9 mouse cellular contexts compared by ENCODE assay signal in genomic region chr16:20803278-20803930, GRCm38 (mm10).
A peak's percentile ranks its signal among the peaks of the same experiment; 100 is the strongest.
DNase-seq lines count a peak whose midpoint lies in the region; ATAC-seq lines count a peak whose summit lies in the region.
"Had no signal": no experiment of that assay in that cellular context is flagged by ENCODE, and none has a peak within 500 bp of the region (broad histone marks: within the 10 kb centered on the region; RNA-seq: fewer than 3 reads in every experiment).

No protein-coding gene starts in this region.

- peak; percentile 28 for DNase-seq in ovary, adult 18-20 months (ENCODE audit: low spot score)
- DNase-seq in ovary, postnatal 14 days (ENCODE audit: low spot score) = no peak
- no peak for DNase-seq in left cerebral cortex, adult 18-20 months (ENCODE audit: low spot score in 2 of 2)
- DNase-seq in cerebellum, adult 18-20 months = no peak
- DNase-seq: liver, postnatal 0 days; right cerebral cortex, postnatal 4 days had no signal

- 50% methylated on average over 7 of the region's 7 CpGs for WGBS in embryonic facial prominence, embryonic 15.5 days
- 49% methylated on average over 7 of the region's 7 CpGs for whole genome bisulfite sequencing in limb, embryonic 13.5 days
- 59% methylated on average over 7 of the region's 7 CpGs for whole genome bisulfite sequencing in stomach, embryonic 16.5 days

- no peak overlapping the region for H3K4me2 ChIP-seq in embryonic facial prominence, embryonic 15.5 days (replicated peaks)
- H3K4me2 ChIP-seq in limb, embryonic 13.5 days (replicated peaks) = no peak overlapping the region
- H3K4me2 ChIP-seq in stomach, embryonic 16.5 days (ENCODE audit: low read depth, low read length) = no peak overlapping the region

- peak overlapping the region; percentile 39; the same call in 1 of the 2 replicates for H3K27ac ChIP-seq in embryonic facial prominence, embryonic 15.5 days (replicated peaks)
- no peak overlapping the region; the same call in 1 of the 2 replicates for H3K27ac ChIP-seq in limb, embryonic 13.5 days
- peak overlapping the region; percentile 11 for H3K27ac ChIP-seq in stomach, embryonic 16.5 days (ENCODE audit: low read length)

- H3K9ac ChIP-seq in embryonic facial prominence, embryonic 15.5 days = 0 out of 2 replicates have a peak overlapping the region, but pooled peaks have one; percentile 9
- H3K9ac ChIP-seq in limb, embryonic 13.5 days = no peak overlapping the region
- H3K9ac ChIP-seq in stomach, embryonic 16.5 days (ENCODE audit: low read length) = no peak overlapping the region
- H3K9ac ChIP-seq: liver, postnatal 0 days had no signal

- no peak overlapping the region for H3K4me3 ChIP-seq in embryonic facial prominence, embryonic 15.5 days (replicated peaks)
- no peak overlapping the region for H3K4me3 ChIP-seq in limb, embryonic 13.5 days
- H3K4me3 ChIP-seq in stomach, embryonic 16.5 days (replicated peaks; ENCODE audit: low read length) = no peak overlapping the region

- ATAC-seq in embryonic facial prominence, embryonic 15.5 days (ENCODE audit: insufficient number of reproducible peaks, low FRiP score, low TSS enrichment, low read depth) = peak; percentile 44
- ATAC-seq in limb, embryonic 13.5 days (ENCODE audit: low FRiP score, low read depth) = peak; percentile 14; the same call in 1 of the 2 replicates
- peak; percentile 22; the same call in 1 of the 2 replicates for ATAC-seq in stomach, embryonic 16.5 days (ENCODE audit: insufficient read depth, low FRiP score)
- ATAC-seq: liver, postnatal 0 days had no signal

- peaks cover 21% of the 10 kb centered on the region for H3K4me1 ChIP-seq in embryonic facial prominence, embryonic 15.5 days
- H3K4me1 ChIP-seq in limb, embryonic 13.5 days = peaks cover 31% of the 10 kb centered on the region
- H3K4me1 ChIP-seq in stomach, embryonic 16.5 days (ENCODE audit: control insufficient read depth, insufficient read depth, low read length) = no peaks in the 10 kb centered on the region

- no peaks in the 10 kb centered on the region for H3K36me3 ChIP-seq in embryonic facial prominence, embryonic 15.5 days
- no peaks in the 10 kb centered on the region for H3K36me3 ChIP-seq in limb, embryonic 13.5 days
- no peaks in the 10 kb centered on the region for H3K36me3 ChIP-seq in stomach, embryonic 16.5 days (ENCODE audit: control insufficient read depth, insufficient read depth, low read length)

- H3K9me3 ChIP-seq in embryonic facial prominence, embryonic 15.5 days (replicated peaks) = no peaks in the 10 kb centered on the region
- no peaks in the 10 kb centered on the region for H3K9me3 ChIP-seq in limb, embryonic 13.5 days
- no peaks in the 10 kb centered on the region for H3K9me3 ChIP-seq in stomach, embryonic 16.5 days (replicated peaks; ENCODE audit: control insufficient read depth, low read length)

- no peaks in the 10 kb centered on the region for H3K27me3 ChIP-seq in embryonic facial prominence, embryonic 15.5 days
- no peaks in the 10 kb centered on the region for H3K27me3 ChIP-seq in limb, embryonic 13.5 days
- no peaks in the 10 kb centered on the region for H3K27me3 ChIP-seq in stomach, embryonic 16.5 days (ENCODE audit: control insufficient read depth, insufficient read depth, low read length)
